Mouse (Mus musculus): ENCODE results near the gene Gabpa.

DNA sequence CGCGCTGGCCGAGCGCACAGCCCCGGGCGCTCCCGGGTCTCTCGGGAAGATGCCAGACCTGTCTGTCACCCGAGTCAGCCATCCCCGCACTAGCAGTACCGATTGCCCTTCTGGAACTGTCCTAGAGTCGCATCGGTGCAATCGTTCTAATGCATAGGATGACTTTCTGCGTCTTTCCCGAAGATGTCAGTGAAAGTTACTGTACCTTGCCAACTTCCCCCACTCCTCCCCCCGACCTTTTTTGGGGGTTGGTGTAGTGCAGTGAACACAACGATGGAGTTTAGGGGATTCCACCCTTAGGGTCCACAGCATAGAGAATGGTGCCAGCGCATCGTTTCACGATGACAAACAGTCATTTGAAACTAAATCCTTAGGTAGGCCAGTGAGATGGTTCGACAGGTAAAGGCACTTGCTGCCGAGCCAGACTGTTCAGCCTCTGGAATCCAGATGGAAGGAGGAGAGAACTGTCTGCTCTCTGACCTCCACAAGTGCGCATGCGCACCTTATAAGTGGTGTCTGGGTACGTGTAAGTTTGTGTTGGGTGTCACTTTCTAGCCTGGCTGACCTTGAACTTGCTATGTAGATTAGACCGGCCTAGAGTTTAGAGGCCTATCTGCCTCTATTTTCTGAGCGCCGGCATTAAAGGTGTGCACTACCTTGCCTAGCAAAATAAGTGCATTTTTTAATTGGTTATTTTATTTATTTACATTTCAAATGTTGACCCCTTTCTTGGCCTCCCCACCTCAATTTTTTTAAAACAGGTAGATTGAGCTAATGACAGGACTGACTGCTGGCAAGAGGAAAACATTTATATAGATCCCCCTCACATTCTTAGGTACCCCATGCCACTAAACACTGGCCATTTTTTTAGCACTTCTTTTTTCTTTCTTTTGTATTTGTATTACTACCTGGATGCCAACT lies 1.4 kb downstream of the Gabpa start:
- TF ChIP-seq ZC3H11A (IDR thresholded peaks at IDR 0.05; ENCODE audit: borderline replicate concordance, low read depth, low read length) (no peak), CHD2 (IDR thresholded peaks at IDR 0.05; ENCODE audit: low read depth, low read length) (0 out of 2 replicates have a peak, but pooled peaks have one; percentile 14), MAFK (IDR thresholded peaks at IDR 0.05; ENCODE audit: insufficient read depth, low read depth, low read length) (no peak)

Measured in ES-E14 (cell line).